ENCODE assay signal across 16 mouse cellular contexts in genomic region chr11:114093175-114093574, GRCm38 (mm10). TPM values are rescaled to one million over a fixed set of nuclear protein-coding genes. Genes with fewer than 3 reads are reported as not detected.
"Had no signal": no experiment of that assay in that cellular context is flagged by ENCODE, and none has a peak within 500 bp of the region (broad histone marks: within the 10 kb centered on the region; RNA-seq: fewer than 3 reads in every experiment).

No protein-coding gene starts in this region.

- H3K9ac ChIP-seq: limb, embryonic 13.5 days; liver, embryonic 14.5 days; midbrain, embryonic 12.5 days; neural tube, embryonic 12.5 days had no signal

- H3K36me3 ChIP-seq: limb, embryonic 13.5 days; midbrain, embryonic 12.5 days; neural tube, embryonic 12.5 days had no signal

- H3K4me2 ChIP-seq: limb, embryonic 13.5 days; midbrain, embryonic 12.5 days; neural tube, embryonic 12.5 days had no signal

- ATAC-seq: midbrain, embryonic 16.5 days had no signal

- H3K27me3 ChIP-seq: limb, embryonic 13.5 days; megakaryocyte, embryonic 14.5 days; midbrain, embryonic 12.5 days; neural tube, embryonic 12.5 days had no signal

- H3K4me1 ChIP-seq: megakaryocyte, embryonic 14.5 days; midbrain, embryonic 12.5 days; neural tube, embryonic 12.5 days had no signal

- H3K4me3 ChIP-seq: layer of hippocampus, adult 2 months; limb, embryonic 13.5 days; megakaryocyte, embryonic 14.5 days; midbrain, embryonic 12.5 days; myocyte; neural tube, embryonic 12.5 days had no signal

- H3K9me3 ChIP-seq: limb, embryonic 13.5 days; midbrain, embryonic 12.5 days; neural tube, embryonic 12.5 days had no signal

- DNase-seq: kidney, adult 18-20 months; kidney, postnatal 10 days; kidney, postnatal 4 days; left cerebral cortex, postnatal 4 days; lung, adult 18-20 months; lung, postnatal 36 days; thymus, postnatal 4 days had no signal

- H3K27ac ChIP-seq: layer of hippocampus, adult 2 months; limb, embryonic 13.5 days; liver, embryonic 14.5 days; midbrain, embryonic 12.5 days; neural tube, embryonic 12.5 days had no signal

RNA-seq across cellular contexts. Expression of gene Sdk2, which starts 26.3 kb away (rescaled TPM):
- total RNA-seq: neutrophil, adult 5-6 weeks had no signal
